Mouse (Mus musculus): Measurements from ENCODE around the gene Kat7. TPM values are rescaled to one million over a fixed set of nuclear protein-coding genes. Genes with fewer than 3 reads are reported as not detected.

Gene Kat7
- polyA plus RNA-seq, 1 experiment from 2014 or later: 31.2 TPM

GRCm38 (mm10) chr11:95279061-95279659 lies 30.9 kb downstream of the Kat7 start:
- no peak for ATAC-seq (ENCODE audit: low read depth)
- H3K4me3 ChIP-seq (ENCODE audit: low read depth, low read length): no peak overlapping the region
- no peak overlapping the region for H3K9ac ChIP-seq (ENCODE audit: low read depth, low read length)
- 84% methylated on average over 4 of the region's 4 CpGs for WGBS (ENCODE audit: insufficient replicate concordance)
- no peak overlapping the region for H3K4me2 ChIP-seq (ENCODE audit: low read depth, low read length)
- H3K4me1 ChIP-seq (ENCODE audit: control insufficient read depth, low read depth, low read length): no peaks in the 10 kb centered on the region
- no peaks in the 10 kb centered on the region for H3K27me3 ChIP-seq (ENCODE audit: control insufficient read depth, insufficient read depth, low read depth, low read length)
- H3K27ac ChIP-seq (ENCODE audit: low read length): no peak overlapping the region
- H3K9me3 ChIP-seq (replicated peaks; ENCODE audit: control insufficient read depth, low read length): no peaks in the 10 kb centered on the region
- H3K36me3 ChIP-seq (ENCODE audit: control insufficient read depth, insufficient read depth): peaks cover 97% of the 10 kb centered on the region

DNA sequence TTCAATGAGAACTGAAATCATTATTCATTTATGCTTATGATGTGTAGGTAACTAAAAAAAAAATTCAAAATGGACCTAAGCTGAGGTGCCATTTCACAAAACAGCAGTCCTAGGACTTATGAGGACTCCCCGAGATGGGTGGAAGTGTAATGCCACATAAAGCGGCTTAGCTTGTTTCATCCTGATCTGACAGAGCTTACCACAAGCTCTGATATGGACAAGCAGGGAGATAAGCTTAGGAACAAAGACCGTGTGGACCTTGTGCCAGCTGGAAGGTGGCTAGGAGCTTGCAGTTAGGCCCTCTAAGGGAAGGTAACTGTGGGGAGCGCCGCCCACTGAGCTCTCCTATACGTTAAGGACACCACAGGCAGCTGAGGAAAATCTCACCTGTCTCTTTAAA lies 34.0 kb downstream of the Kat7 start:
- Histone ChIP-seq H3K4me2 (ENCODE audit: low read depth, low read length) (no peak overlapping the region), H3K27me3 (ENCODE audit: control insufficient read depth, insufficient read depth, low read depth, low read length) (no peaks in the 10 kb centered on the region), H3K36me3 (ENCODE audit: control insufficient read depth, insufficient read depth) (peaks cover 96% of the 10 kb centered on the region), H3K4me3 (ENCODE audit: low read depth, low read length) (no peak overlapping the region), H3K9me3 (replicated peaks; ENCODE audit: control insufficient read depth, low read length) (no peaks in the 10 kb centered on the region), H3K27ac (ENCODE audit: low read length) (no peak overlapping the region), H3K4me1 (ENCODE audit: control insufficient read depth, low read depth, low read length) (no peaks in the 10 kb centered on the region), H3K9ac (ENCODE audit: low read depth, low read length) (no peak overlapping the region)
- WGBS (ENCODE audit: insufficient replicate concordance): 80% methylated on average over 6 of the region's 6 CpGs
- no peak for ATAC-seq (ENCODE audit: low read depth)

GRCm38 (mm10) chr11:95274613-95275012 lies 35.4 kb downstream of the Kat7 start:
- Histone ChIP-seq H3K9ac (ENCODE audit: low read depth, low read length) (no peak overlapping the region), H3K27me3 (ENCODE audit: control insufficient read depth, insufficient read depth, low read depth, low read length) (no peaks in the 10 kb centered on the region), H3K4me2 (ENCODE audit: low read depth, low read length) (no peak overlapping the region), H3K4me3 (ENCODE audit: low read depth, low read length) (no peak overlapping the region), H3K27ac (ENCODE audit: low read length) (no peak overlapping the region), H3K9me3 (replicated peaks; ENCODE audit: control insufficient read depth, low read length) (no peaks in the 10 kb centered on the region), H3K36me3 (ENCODE audit: control insufficient read depth, insufficient read depth) (peaks cover 95% of the 10 kb centered on the region), H3K4me1 (ENCODE audit: control insufficient read depth, low read depth, low read length) (no peaks in the 10 kb centered on the region)
- WGBS (ENCODE audit: insufficient replicate concordance): 58% methylated on average over 3 of the region's 3 CpGs
- ATAC-seq (ENCODE audit: low read depth): no peak

- 74% methylated on average over 5 of the region's 5 CpGs for WGBS (ENCODE audit: insufficient replicate concordance)
- no peak for ATAC-seq (ENCODE audit: low read depth)
- no peak overlapping the region for H3K27ac ChIP-seq (ENCODE audit: low read length)
- no peaks in the 10 kb centered on the region for H3K27me3 ChIP-seq (ENCODE audit: control insufficient read depth, insufficient read depth, low read depth, low read length)
- no peaks in the 10 kb centered on the region for H3K4me1 ChIP-seq (ENCODE audit: control insufficient read depth, low read depth, low read length)
- no peak overlapping the region for H3K9ac ChIP-seq (ENCODE audit: low read depth, low read length)
- H3K9me3 ChIP-seq (replicated peaks; ENCODE audit: control insufficient read depth, low read length): no peaks in the 10 kb centered on the region
- H3K36me3 ChIP-seq (ENCODE audit: control insufficient read depth, insufficient read depth): peaks cover 89% of the 10 kb centered on the region
- H3K4me2 ChIP-seq (ENCODE audit: low read depth, low read length): no peak overlapping the region
- H3K4me3 ChIP-seq (ENCODE audit: low read depth, low read length): no peak overlapping the region
Measured at GRCm38 (mm10) chr11:95273661-95274060, 36.4 kb downstream of the Kat7 start.

DNA sequence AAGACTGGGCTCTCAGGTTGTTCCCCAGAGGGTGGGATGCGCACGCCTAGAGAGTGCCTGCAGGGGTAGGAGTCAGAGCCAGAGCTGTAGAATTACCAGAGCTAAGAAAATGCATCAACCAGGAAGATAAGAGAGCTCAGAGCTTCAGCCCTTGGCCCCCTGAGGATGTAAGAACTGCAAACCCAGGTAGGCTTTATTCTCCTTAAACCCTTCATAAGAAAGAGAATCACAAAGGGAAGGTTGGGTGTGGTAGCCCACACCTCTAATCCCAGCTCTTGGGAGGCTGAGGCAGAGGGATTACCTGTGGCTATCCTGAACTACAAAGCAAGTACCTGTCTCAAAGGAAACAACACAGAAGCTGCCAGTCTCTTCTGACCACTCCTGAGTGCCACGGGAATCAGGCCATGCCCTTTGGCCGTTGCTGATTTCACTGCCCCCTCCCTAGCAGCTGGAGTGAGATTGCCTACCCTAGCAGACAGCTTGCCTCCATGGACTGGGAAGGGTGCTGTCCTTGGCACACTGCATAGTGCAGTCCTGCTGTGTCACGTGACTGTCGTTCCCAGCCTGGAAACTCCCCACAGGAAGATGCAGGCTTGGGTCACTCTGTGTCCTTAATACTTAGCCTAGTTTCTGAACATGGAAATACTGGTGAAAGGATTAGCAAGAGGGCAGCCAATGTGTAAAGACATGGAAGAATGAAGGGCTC lies 43.4 kb downstream of the Kat7 start:
- WGBS (ENCODE audit: insufficient replicate concordance): 69% methylated on average over 6 of the region's 6 CpGs
- Histone ChIP-seq H3K9me3 (replicated peaks; ENCODE audit: control insufficient read depth, low read length) (no peaks in the 10 kb centered on the region), H3K4me2 (ENCODE audit: low read depth, low read length) (no peak overlapping the region), H3K36me3 (ENCODE audit: control insufficient read depth, insufficient read depth) (peaks cover 22% of the 10 kb centered on the region), H3K27me3 (ENCODE audit: control insufficient read depth, insufficient read depth, low read depth, low read length) (no peaks in the 10 kb centered on the region), H3K9ac (ENCODE audit: low read depth, low read length) (no peak overlapping the region), H3K4me3 (ENCODE audit: low read depth, low read length) (no peak overlapping the region), H3K4me1 (ENCODE audit: control insufficient read depth, low read depth, low read length) (no peaks in the 10 kb centered on the region; the same call in 1 of the 2 replicates), H3K27ac (ENCODE audit: low read length) (no peak overlapping the region)
- 0 out of 2 replicates have a peak, but pooled peaks have one; percentile 27 for ATAC-seq (ENCODE audit: low read depth)

GRCm38 (mm10) chr11:95264455-95265013 lies 45.5 kb downstream of the Kat7 start:
- WGBS (ENCODE audit: insufficient replicate concordance): 78% methylated on average over 4 of the region's 4 CpGs
- Histone ChIP-seq H3K27ac (ENCODE audit: low read length) (no peak overlapping the region), H3K4me2 (ENCODE audit: low read depth, low read length) (no peak overlapping the region), H3K36me3 (ENCODE audit: control insufficient read depth, insufficient read depth) (peaks cover 2% of the 10 kb centered on the region; the same call in 1 of the 2 replicates), H3K4me1 (ENCODE audit: control insufficient read depth, low read depth, low read length) (peaks cover 2% of the 10 kb centered on the region), H3K27me3 (ENCODE audit: control insufficient read depth, insufficient read depth, low read depth, low read length) (peaks cover 5% of the 10 kb centered on the region), H3K9me3 (replicated peaks; ENCODE audit: control insufficient read depth, low read length) (no peaks in the 10 kb centered on the region), H3K4me3 (ENCODE audit: low read depth, low read length) (no peak overlapping the region), H3K9ac (ENCODE audit: low read depth, low read length) (no peak overlapping the region)
- no peak for ATAC-seq (ENCODE audit: low read depth)

DNA sequence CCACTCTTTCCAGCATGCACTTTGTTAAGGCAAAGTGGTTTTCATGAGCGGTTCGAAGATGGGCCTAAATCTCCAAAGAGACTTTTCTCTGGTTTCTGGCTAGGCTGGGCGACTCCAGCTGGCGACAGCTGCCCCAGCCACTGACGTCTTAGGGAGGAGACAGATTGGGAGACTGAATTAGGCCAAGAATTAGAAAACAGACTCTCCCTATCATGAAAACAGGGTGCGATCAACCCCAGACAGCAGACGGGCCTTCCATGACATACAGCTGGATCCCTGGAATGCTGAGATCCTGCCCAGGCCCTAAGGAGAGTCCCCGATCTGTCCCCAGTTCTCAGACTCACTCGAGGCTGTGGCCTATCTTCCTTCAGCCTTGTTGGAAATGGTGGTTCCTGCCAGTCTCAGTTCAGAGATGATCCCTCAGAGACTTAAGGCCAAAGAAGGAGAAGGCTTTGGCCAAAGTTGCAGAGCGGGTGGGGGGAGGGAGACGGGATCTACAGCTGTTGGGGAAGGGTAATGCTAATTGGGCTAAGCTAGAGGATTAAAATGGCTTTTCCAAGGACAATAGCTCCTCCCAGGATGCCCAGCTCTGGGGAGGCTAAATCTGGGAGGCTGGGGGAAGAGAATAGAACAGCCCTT lies 46.1 kb downstream of the Kat7 start:
- no peak overlapping the region for H3K4me3 ChIP-seq (ENCODE audit: low read depth, low read length)
- H3K27me3 ChIP-seq (ENCODE audit: control insufficient read depth, insufficient read depth, low read depth, low read length): peaks cover 10% of the 10 kb centered on the region
- H3K9me3 ChIP-seq (replicated peaks; ENCODE audit: control insufficient read depth, low read length): no peaks in the 10 kb centered on the region
- no peak overlapping the region for H3K4me2 ChIP-seq (ENCODE audit: low read depth, low read length)
- H3K9ac ChIP-seq (ENCODE audit: low read depth, low read length): no peak overlapping the region
- no peak for ATAC-seq (ENCODE audit: low read depth)
- H3K27ac ChIP-seq (ENCODE audit: low read length): no peak overlapping the region
- no peaks in the 10 kb centered on the region for H3K36me3 ChIP-seq (ENCODE audit: control insufficient read depth, insufficient read depth)
- WGBS (ENCODE audit: insufficient replicate concordance): 60% methylated on average over 11 of the region's 11 CpGs
- peaks cover 8% of the 10 kb centered on the region for H3K4me1 ChIP-seq (ENCODE audit: control insufficient read depth, low read depth, low read length)

GRCm38 (mm10) chr11:95261178-95261751 lies 48.8 kb downstream of the Kat7 start, which contains the start of gene Tac4:
TSS of gene Tac4 (plus strand) at chr11:95261529.
- H3K36me3 ChIP-seq (ENCODE audit: control insufficient read depth, insufficient read depth): no peaks in the 10 kb centered on the region
- no peak within 1 kb of the TSS for H3K4me2 ChIP-seq (ENCODE audit: low read depth, low read length)
- H3K4me3 ChIP-seq (ENCODE audit: low read depth, low read length): no peak within 1 kb of the TSS
- ATAC-seq (ENCODE audit: low read depth): no peak
- no peak within 1 kb of the TSS for H3K9ac ChIP-seq (ENCODE audit: low read depth, low read length)
- no peaks in the 10 kb centered on the region for H3K9me3 ChIP-seq (replicated peaks; ENCODE audit: control insufficient read depth, low read length)
- H3K4me1 ChIP-seq (ENCODE audit: control insufficient read depth, low read depth, low read length): peaks cover 15% of the 10 kb centered on the region
- H3K27me3 ChIP-seq (ENCODE audit: control insufficient read depth, insufficient read depth, low read depth, low read length): peaks cover 17% of the 10 kb centered on the region
- WGBS (ENCODE audit: insufficient replicate concordance): 16% methylated on average over 5 of the region's 5 CpGs
- no peak within 1 kb of the TSS for H3K27ac ChIP-seq (ENCODE audit: low read length)
